Mouse (Mus musculus) hindbrain, embryonic 10.5 days (tissue): ENCODE measurements around the gene Ptprg. TPM values are rescaled to one million over a fixed set of nuclear protein-coding genes. Genes with fewer than 3 reads are reported as not detected.

Experiments used
- DNase-seq: peaks from one replicate; pipeline ENCODE4 v3.0.0-alpha.2; 2017; ENCODE audit warnings: low spot score
- H3K27ac ChIP-seq: fragments of 300-500 bp; sonication (generic); 2 replicates; pipeline ENCODE4 v1.5.1; 2016; ENCODE audit warnings: mild to moderate bottlenecking, moderate library complexity
- H3K27me3 ChIP-seq: fragments of 300-500 bp; sonication (generic); 2 replicates; pipeline ENCODE4 v1.6.1; 2016; ENCODE audit warnings: mild to moderate bottlenecking; ENCODE audit not compliant: poor library complexity, insufficient read depth, severe bottlenecking
- H3K36me3 ChIP-seq: fragments of 300-500 bp; sonication (generic); 2 replicates; pipeline ENCODE4 v1.6.1; 2016; ENCODE audit warnings: mild to moderate bottlenecking, moderate library complexity
- H3K4me1 ChIP-seq: fragments of 300-500 bp; sonication (generic); replicated peaks from 2 replicates; pipeline ENCODE4 v1.6.1; 2016; ENCODE audit warnings: mild to moderate bottlenecking
- H3K4me3 ChIP-seq: fragments of 300-500 bp; sonication (generic); 2 replicates; pipeline ENCODE4 v1.5.1; 2016; ENCODE audit warnings: mild to moderate bottlenecking, moderate library complexity
- H3K9me3 ChIP-seq: fragments of 300-500 bp; sonication (generic); 2 replicates; pipeline ENCODE4 v1.6.1; 2016; ENCODE audit warnings: mild to moderate bottlenecking, moderate library complexity
- WGBS: fragments of 180-500 bp; shearing (Covaris S2); methylation state at CpG from one replicate; pipeline ENCODE4 v1.1.7; 2016; 5-methylcytosine and 5-hydroxymethylcytosine counted together
- polyA plus RNA-seq: library from polyadenylated mRNA; unstranded; fragments of >200 nt; fragmentation: Nextera tagmentation; extraction: Ambion mirVana; gene quantifications from 2 replicates; pipeline ENCODE4 v1.2.1, GENCODE M21; 2016

Gene Ptprg
- polyA plus RNA-seq, 1 experiment from 2014 or later: 48.9 TPM

GRCm38 (mm10) chr14:11825551-11825950 lies 272.2 kb downstream of the Ptprg start:
- Histone ChIP-seq H3K4me3 (no peak overlapping the region), H3K27me3 (no peaks in the 10 kb centered on the region), H3K4me1 (peaks cover 18% of the 10 kb centered on the region), H3K9me3 (no peaks in the 10 kb centered on the region), H3K36me3 (no peaks in the 10 kb centered on the region), H3K27ac (no peak overlapping the region)
- 93% methylated on average over 2 of the region's 2 CpGs for WGBS
- DNase-seq: no peak

- 44% methylated on average over 4 of the region's 4 CpGs for WGBS
- H3K4me1 ChIP-seq: peaks cover 14% of the 10 kb centered on the region
- H3K27ac ChIP-seq: no peak overlapping the region
- H3K9me3 ChIP-seq: no peaks in the 10 kb centered on the region
- H3K27me3 ChIP-seq: no peaks in the 10 kb centered on the region
- DNase-seq: no peak
- no peak overlapping the region for H3K4me3 ChIP-seq
- no peaks in the 10 kb centered on the region for H3K36me3 ChIP-seq
These were observed 274.8 kb downstream of the Ptprg start for GRCm38 (mm10) chr14:11828086-11828485.

GRCm38 (mm10) chr14:11833678-11834077 lies 280.3 kb downstream of the Ptprg start:
- no peaks in the 10 kb centered on the region for H3K9me3 ChIP-seq
- H3K4me1 ChIP-seq: no peaks in the 10 kb centered on the region
- H3K27ac ChIP-seq: no peak overlapping the region
- no peaks in the 10 kb centered on the region for H3K27me3 ChIP-seq
- no peaks in the 10 kb centered on the region for H3K36me3 ChIP-seq
- no peak overlapping the region for H3K4me3 ChIP-seq
- DNase-seq: no peak
- WGBS: 91% methylated on average over 3 of the region's 3 CpGs

- H3K36me3 ChIP-seq: no peaks in the 10 kb centered on the region
- H3K4me3 ChIP-seq: no peak overlapping the region
- H3K27ac ChIP-seq: no peak overlapping the region
- no peaks in the 10 kb centered on the region for H3K9me3 ChIP-seq
- DNase-seq: no peak
- H3K4me1 ChIP-seq: no peaks in the 10 kb centered on the region
- H3K27me3 ChIP-seq: no peaks in the 10 kb centered on the region
- 76% methylated on average over 12 of the region's 12 CpGs for WGBS
These were observed 282.5 kb downstream of the Ptprg start for GRCm38 (mm10) chr14:11835706-11836445.

GRCm38 (mm10) chr14:11837714-11838113 lies 284.4 kb downstream of the Ptprg start:
- Histone ChIP-seq H3K36me3 (no peaks in the 10 kb centered on the region), H3K27me3 (no peaks in the 10 kb centered on the region), H3K27ac (no peak overlapping the region), H3K9me3 (no peaks in the 10 kb centered on the region), H3K4me1 (no peaks in the 10 kb centered on the region), H3K4me3 (no peak overlapping the region)
- DNase-seq: no peak
- WGBS: 90% methylated on average over 1 of the region's 1 CpGs

- H3K9me3 ChIP-seq: no peaks in the 10 kb centered on the region
These were observed 288.3 kb downstream of the Ptprg start for GRCm38 (mm10) chr14:11841621-11842020.

GRCm38 (mm10) chr14:11852896-11853295 lies 299.6 kb downstream of the Ptprg start:
- Histone ChIP-seq H3K27ac (no peak overlapping the region), H3K9me3 (no peaks in the 10 kb centered on the region), H3K4me3 (no peak overlapping the region), H3K27me3 (no peaks in the 10 kb centered on the region), H3K4me1 (peaks cover 21% of the 10 kb centered on the region), H3K36me3 (no peaks in the 10 kb centered on the region)
- no peak for DNase-seq
- WGBS: 87% methylated on average over 3 of the region's 3 CpGs

More at GRCm38 (mm10) chr14:11841621-11842020, 288.3 kb downstream of the Ptprg start:
- 83% methylated on average over 4 of the region's 4 CpGs for WGBS
- Histone ChIP-seq H3K27me3 (no peaks in the 10 kb centered on the region), H3K4me1 (no peaks in the 10 kb centered on the region), H3K36me3 (no peaks in the 10 kb centered on the region), H3K4me3 (no peak overlapping the region), H3K27ac (no peak overlapping the region)
- DNase-seq: no peak

GRCm38 (mm10) chr14:11855499-11855898 lies 302.2 kb downstream of the Ptprg start:
- Histone ChIP-seq H3K4me3 (no peak overlapping the region), H3K9me3 (no peaks in the 10 kb centered on the region), H3K27me3 (no peaks in the 10 kb centered on the region), H3K36me3 (no peaks in the 10 kb centered on the region), H3K4me1 (peaks cover 33% of the 10 kb centered on the region), H3K27ac (no peak overlapping the region)
- no peak for DNase-seq

GRCm38 (mm10) chr14:11857928-11858481 lies 304.7 kb downstream of the Ptprg start:
- WGBS: 67% methylated on average over 3 of the region's 3 CpGs
- no peak for DNase-seq
- no peak overlapping the region for H3K27ac ChIP-seq
- H3K4me3 ChIP-seq: no peak overlapping the region
- H3K36me3 ChIP-seq: no peaks in the 10 kb centered on the region
- H3K4me1 ChIP-seq: peaks cover 39% of the 10 kb centered on the region
- no peaks in the 10 kb centered on the region for H3K9me3 ChIP-seq
- H3K27me3 ChIP-seq: no peaks in the 10 kb centered on the region

- Histone ChIP-seq H3K27ac (no peak overlapping the region), H3K36me3 (no peaks in the 10 kb centered on the region), H3K4me3 (no peak overlapping the region), H3K4me1 (peaks cover 30% of the 10 kb centered on the region), H3K27me3 (no peaks in the 10 kb centered on the region), H3K9me3 (no peaks in the 10 kb centered on the region)
- DNase-seq: no peak
- WGBS: 86% methylated on average over 3 of the region's 3 CpGs
These were observed 310.0 kb downstream of the Ptprg start for GRCm38 (mm10) chr14:11863286-11863685.

- Histone ChIP-seq H3K27me3 (no peaks in the 10 kb centered on the region), H3K4me3 (no peak overlapping the region), H3K4me1 (peaks cover 26% of the 10 kb centered on the region), H3K36me3 (no peaks in the 10 kb centered on the region), H3K9me3 (no peaks in the 10 kb centered on the region), H3K27ac (no peak overlapping the region)
- WGBS: 58% methylated on average over 3 of the region's 3 CpGs
- DNase-seq: no peak
These were observed 311.5 kb downstream of the Ptprg start for GRCm38 (mm10) chr14:11864840-11865239.

- Histone ChIP-seq H3K27ac (no peak overlapping the region), H3K4me3 (no peak overlapping the region), H3K9me3 (no peaks in the 10 kb centered on the region), H3K27me3 (no peaks in the 10 kb centered on the region), H3K36me3 (no peaks in the 10 kb centered on the region), H3K4me1 (peaks cover 26% of the 10 kb centered on the region)
- WGBS: 69% methylated on average over 5 of the region's 5 CpGs
- no peak for DNase-seq
These were observed 312.0 kb downstream of the Ptprg start for GRCm38 (mm10) chr14:11865332-11865731.

GRCm38 (mm10) chr14:11865872-11866271 lies 312.5 kb downstream of the Ptprg start:
- Histone ChIP-seq H3K36me3 (no peaks in the 10 kb centered on the region), H3K4me3 (no peak overlapping the region), H3K27me3 (no peaks in the 10 kb centered on the region), H3K9me3 (no peaks in the 10 kb centered on the region), H3K27ac (no peak overlapping the region), H3K4me1 (peaks cover 26% of the 10 kb centered on the region)
- no peak for DNase-seq
- 84% methylated on average over 6 of the region's 6 CpGs for WGBS
